Mouse (Mus musculus): Measurements from ENCODE around the gene Dnm2.
"Not testable (repeated sequence)": the region's sequence is repeated elsewhere in the genome, so short reads cannot be mapped to it uniquely, and the experiment has no call there.

Dnm2 gene

GRCm38 (mm10) chr9:21505767-21506166 lies 81.1 kb downstream of the Dnm2 start:
- no peak for DNase-seq (ENCODE audit: low spot score)

GRCm38 (mm10) chr9:21507753-21508430 lies 83.2 kb downstream of the Dnm2 start:
- no peak for DNase-seq (ENCODE audit: low spot score)

- DNase-seq (ENCODE audit: low spot score): no peak
These were observed 84.2 kb downstream of the Dnm2 start for GRCm38 (mm10) chr9:21508871-21509404.

GRCm38 (mm10) chr9:21509772-21510688 lies 85.3 kb downstream of the Dnm2 start, which contains the start of gene Tmed1:
TSS of gene Tmed1 (minus strand) at chr9:21510252.
- peak; percentile 98 for DNase-seq (ENCODE audit: low spot score)

- no peak for DNase-seq (ENCODE audit: low spot score)
These were observed 85.9 kb downstream of the Dnm2 start for GRCm38 (mm10) chr9:21510689-21511015.

- DNase-seq (ENCODE audit: low spot score): no peak
These were observed 86.3 kb downstream of the Dnm2 start for GRCm38 (mm10) chr9:21511052-21511451.

GRCm38 (mm10) chr9:21513466-21513865 lies 88.8 kb downstream of the Dnm2 start:
- no peak for DNase-seq (ENCODE audit: low spot score)

- no peak for DNase-seq (ENCODE audit: low spot score)
These were observed 93.3 kb downstream of the Dnm2 start for GRCm38 (mm10) chr9:21517947-21518495.

- not testable (repeated sequence) for DNase-seq (ENCODE audit: low spot score)
These were observed 94.0 kb downstream of the Dnm2 start for GRCm38 (mm10) chr9:21518690-21519089.

- peak; percentile 67 for DNase-seq (ENCODE audit: low spot score)
These were observed 100.6 kb downstream of the Dnm2 start for GRCm38 (mm10) chr9:21525142-21525936.

GRCm38 (mm10) chr9:21525937-21526633 lies 101.4 kb downstream of the Dnm2 start, which contains the start of gene AB124611:
TSS of gene AB124611 (plus strand) at chr9:21526176.
- peak; percentile 66 for DNase-seq (ENCODE audit: low spot score)

GRCm38 (mm10) chr9:21526634-21526944 lies 101.9 kb downstream of the Dnm2 start:
- DNase-seq (ENCODE audit: low spot score): no peak

GRCm38 (mm10) chr9:21527100-21527801 lies 102.5 kb downstream of the Dnm2 start:
- no peak for DNase-seq (ENCODE audit: low spot score)

GRCm38 (mm10) chr9:21527917-21528324 lies 103.2 kb downstream of the Dnm2 start:
- no peak for DNase-seq (ENCODE audit: low spot score)

GRCm38 (mm10) chr9:21536501-21536900 lies 111.8 kb downstream of the Dnm2 start:
- no peak for DNase-seq (ENCODE audit: low spot score)

GRCm38 (mm10) chr9:21537009-21537408 lies 112.3 kb downstream of the Dnm2 start:
- no peak for DNase-seq (ENCODE audit: low spot score)

GRCm38 (mm10) chr9:21539981-21540753 lies 115.5 kb downstream of the Dnm2 start:
- no peak for DNase-seq (ENCODE audit: low spot score)

- DNase-seq (ENCODE audit: low spot score): not testable (repeated sequence)
These were observed 117.3 kb downstream of the Dnm2 start for GRCm38 (mm10) chr9:21542001-21542400.

- no peak for DNase-seq (ENCODE audit: low spot score)
These were observed 120.7 kb downstream of the Dnm2 start for GRCm38 (mm10) chr9:21545351-21545915.

Data from testis, postnatal 10 days (tissue).